Mouse (Mus musculus) gastrocnemius, adult 18-20 months (tissue): ENCODE measurements around the gene Mia. TPM values are rescaled to one million over a fixed set of nuclear protein-coding genes. Genes with fewer than 3 reads are reported as not detected.

ENCODE experiments used
- DNase-seq: peaks from one replicate; pipeline ENCODE4 v3.0.0; 2021; ENCODE audit warnings: low spot score
- long read RNA-seq, 2 experiments: library from polyadenylated mRNA; stranded (forward); transcript quantifications; one replicate each; pipeline ENCODE4 v2.0.0; 2021
- total RNA-seq, 2 experiments: library from RNA; stranded (reverse); gene quantifications; 2 replicates each; pipeline ENCODE4 v1.2.3; 2021

Mia gene
- total RNA-seq: not detected
- long read RNA-seq, experiment 1, partial matches to known transcripts: 0 of 1 reads
- long read RNA-seq, experiment 1, other reads (novel, unspliced or antisense): 1 of 1 reads
- long read RNA-seq, experiment 2: 0 reads

DNA sequence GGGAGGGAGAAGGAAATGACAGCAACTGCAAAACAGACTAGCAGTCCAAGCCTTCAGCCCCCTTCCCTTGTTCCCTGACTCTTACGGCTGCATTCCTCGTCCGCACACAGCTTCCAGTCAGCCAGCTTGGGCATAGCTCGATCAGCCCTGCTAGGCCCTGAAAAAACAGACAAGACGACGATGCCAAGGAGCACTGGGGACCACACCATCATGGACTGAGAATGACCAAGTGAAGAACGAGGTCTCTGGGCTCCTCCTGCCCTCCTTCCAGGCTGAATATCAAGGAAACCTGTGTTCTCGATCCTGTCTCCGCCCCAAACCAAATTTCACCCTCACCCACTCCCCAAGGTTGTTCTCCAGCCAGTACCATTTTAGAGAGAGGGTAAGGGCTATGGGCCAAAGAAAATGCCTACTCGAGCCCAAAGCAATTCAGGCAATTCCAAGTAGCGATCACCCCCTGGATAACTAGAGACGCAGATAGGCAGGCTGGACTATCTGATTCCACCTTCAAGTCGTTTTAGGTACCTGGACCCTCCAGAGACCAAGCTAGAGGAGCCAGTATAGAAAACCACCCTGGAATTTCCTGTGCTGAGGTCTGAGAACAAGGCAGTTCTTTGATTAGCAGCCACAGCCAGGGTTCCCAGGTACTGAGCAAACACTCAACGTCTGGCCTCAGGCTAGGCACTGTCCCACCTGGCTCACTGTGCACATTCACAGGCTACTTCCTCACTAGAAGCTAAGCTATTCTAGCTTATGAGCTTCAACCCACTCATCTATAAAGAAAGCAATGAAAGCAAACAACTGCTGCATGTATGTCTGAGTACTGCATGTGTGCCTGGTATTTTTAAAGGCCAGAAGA lies at the start of gene Mia, which contains the start of gene Gm21983:
TSS of gene Mia (minus strand) at position 321 of the 859 bp plus-strand sequence.
TSS of gene Gm21983 (minus strand) at position 250 of the 859 bp plus-strand sequence.
- DNase-seq: no peak

DNA sequence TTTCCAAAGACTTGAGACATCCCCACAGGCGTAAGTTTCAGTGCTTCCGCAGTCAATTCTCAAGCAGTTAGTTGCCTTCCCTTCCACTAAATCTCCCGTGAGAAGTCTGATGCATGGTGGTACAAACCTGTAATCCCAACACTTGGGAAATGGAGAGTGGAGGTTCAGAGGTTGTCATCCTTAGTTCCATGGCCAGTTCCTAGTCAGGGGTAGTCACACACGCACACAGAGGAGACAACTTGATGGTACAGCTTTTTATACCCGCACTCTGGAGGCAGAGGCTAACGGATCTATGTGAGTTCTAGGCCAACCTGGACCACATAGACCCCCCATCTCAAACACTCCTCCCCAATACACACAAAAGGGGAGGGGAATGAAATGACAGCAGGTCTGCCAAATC lies 47.9 kb upstream of the Mia start:
- DNase-seq: no peak

DNA sequence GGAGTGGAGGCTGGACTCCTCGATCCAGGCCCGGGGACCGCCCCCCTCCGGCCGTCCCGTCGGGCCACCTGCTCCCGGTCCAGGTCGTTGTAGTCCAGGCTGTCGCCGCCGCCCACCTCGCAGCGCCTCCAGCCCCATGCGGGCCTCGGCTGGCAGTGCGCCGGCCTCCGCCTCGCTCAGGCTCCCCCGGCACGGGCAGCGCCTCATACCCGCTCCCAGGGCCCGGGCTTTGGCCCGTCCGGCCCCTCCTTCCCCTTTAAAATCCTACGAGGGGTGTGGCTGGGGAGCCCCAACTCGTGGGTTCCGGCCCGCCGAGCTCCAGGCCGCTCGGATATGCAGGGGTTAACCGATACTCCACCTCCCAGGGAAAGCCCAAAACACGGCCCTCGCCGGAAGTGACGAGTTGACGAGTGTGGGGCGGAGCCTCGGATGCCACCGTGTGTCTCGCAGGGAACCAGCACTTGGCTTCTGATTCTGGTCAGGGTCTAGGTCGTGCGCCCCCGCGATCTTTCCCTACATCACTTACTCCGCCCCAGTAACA lies 47.4 kb upstream of the Mia start, which contains the start of gene Itpkc:
TSS of gene Itpkc (minus strand) at position 381 of the 541 bp plus-strand sequence.
- DNase-seq: peak; percentile 90

DNA sequence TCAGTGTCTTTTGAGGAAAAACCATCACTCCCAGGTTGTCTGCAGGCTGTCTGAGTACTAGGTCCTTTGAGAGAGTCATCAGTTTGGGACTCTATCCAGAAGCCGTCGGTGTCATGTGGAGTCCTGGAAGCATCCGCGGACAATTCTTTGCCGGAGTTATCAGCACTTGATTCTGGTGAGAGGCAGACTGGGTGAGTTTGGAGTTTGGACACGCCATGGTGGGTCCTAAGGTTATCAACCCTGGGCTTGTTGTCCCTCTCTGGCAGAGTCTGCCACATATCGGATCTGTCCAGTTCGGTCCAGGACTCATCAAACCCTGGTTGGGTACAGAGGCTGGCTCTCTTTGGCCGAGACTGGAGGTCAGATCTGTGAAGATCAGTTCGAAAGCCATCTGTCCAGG lies 46.7 kb upstream of the Mia start:
- peak; percentile 14 for DNase-seq

DNA sequence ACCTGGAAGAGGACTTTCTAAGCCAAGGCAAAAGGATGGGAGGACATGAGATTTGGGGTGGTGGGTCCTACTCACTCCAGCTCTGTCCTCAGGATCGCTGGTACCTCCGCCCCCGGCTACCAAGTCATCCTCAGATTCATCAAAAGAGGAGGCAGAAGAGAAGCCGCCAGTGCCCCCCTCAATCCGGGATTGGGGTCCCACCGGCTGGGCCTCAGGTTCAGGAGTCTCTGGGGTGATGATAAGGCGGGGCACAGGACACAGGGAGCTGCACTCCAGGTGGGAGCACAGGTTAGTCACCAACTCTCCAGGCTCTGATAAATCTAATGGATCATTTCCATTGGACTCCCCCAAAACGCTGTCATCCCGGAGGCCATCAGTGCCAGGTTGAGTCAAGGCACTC lies 46.3 kb upstream of the Mia start:
- no peak for DNase-seq

DNA sequence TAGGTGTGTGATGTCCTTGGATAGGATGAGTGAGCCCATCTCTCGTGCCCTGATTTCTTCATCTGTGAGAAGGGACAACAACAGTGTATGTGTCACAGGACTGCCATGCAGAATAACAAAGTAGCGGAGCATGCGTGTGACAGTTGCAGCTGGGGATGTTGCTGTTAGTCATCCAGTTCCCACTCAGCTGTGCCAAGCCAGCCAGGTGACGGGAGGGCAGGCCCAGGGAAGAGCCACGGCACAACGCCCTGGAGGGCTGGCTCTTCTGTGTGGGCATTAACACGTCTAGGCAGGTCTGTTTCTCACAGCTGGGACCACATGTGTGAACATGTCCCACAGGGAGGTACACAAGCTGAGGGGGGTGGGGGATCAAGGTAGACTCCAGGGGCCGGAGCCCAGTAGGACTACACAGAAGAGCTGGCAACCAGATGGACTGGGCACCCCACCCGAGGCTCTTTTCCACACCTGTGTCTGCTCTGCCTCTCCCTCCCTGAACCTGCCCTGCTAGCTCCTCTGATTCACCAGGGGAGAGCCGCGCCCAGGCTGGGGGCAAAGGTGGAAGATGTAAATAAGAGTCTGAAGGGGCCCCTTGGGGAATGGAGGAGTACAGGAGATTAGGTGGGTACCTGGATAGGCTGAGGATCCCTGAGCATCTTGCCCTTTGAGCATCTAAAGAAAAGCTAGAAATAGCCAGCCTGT lies 44.1 kb upstream of the Mia start:
- peak; percentile 31 for DNase-seq

DNA sequence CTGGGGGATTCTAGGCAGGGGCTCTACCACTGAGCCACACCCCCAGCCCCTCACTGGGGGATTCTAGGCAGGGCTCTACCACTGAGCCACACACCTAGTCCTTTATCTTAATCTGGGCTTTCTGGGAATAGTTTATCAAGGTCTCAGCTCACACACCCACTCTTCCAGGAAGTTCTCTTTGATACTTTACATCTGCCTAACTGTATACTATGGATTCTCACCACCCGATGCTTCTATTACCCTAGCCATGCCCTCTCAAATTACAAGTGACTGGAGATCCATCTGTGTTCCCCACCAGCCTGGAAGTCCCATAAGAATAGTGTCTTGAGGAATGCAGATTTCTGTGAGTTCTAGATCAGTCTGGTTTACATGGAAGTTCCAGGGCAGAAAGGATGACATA lies 41.6 kb upstream of the Mia start:
- no peak for DNase-seq

DNA sequence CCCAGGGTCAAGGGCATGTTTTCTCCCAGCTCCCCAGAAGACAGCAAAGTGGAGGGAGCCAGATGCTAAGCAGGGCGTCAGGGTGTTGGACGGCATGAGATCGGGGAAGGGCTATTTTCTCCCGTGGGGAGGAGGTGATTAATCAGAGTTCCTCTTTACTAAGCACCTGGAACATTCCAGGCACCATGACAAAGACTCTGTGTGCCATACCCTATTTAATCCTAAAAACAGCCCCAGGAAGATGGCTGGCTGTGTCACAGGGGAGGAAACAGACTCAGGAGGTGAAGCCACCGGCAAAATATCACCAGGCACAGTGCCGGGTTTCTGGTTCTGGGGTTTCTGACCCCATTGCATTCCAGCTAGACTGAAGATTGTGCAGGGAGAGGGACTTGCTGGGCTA lies 41.0 kb upstream of the Mia start:
- no peak for DNase-seq

DNA sequence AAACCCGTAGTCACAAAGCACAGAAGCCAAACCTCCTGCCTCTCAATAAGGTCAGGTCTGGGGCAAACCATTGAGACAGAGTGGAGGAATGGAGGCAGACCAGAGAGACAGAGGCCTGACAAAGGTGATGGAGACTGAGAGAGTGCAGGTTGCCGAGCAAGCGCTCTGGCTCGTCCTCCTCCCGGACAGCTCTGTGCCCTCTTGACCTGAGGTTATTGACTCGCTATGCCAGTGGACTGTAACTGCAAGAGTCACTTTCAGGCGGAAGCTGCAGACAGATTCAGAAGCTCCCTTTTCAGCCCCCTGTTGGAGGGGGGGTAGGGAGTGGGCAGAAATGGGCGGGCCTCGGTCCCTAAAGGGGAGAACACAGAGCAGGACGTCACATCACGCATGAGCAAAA lies 39.0 kb upstream of the Mia start:
- DNase-seq: no peak

DNA sequence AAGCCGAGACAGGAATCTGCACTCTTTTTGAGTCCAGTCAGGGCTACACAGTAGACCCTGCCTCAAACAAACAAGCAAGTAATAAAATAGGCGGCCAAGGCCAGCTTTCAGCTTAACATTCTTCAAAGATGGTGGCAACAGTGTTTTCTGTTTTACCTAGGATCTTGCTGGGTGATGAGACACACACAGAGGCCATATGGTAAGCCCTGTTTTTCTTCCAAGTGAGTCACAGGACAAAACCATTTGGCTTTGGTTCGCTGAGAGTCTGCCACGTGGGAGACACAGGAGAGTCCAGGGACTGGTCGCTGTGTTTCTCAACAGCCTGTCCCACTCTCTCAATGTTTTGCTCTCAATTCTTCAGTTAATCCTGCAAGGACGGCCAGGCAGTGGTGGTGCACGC lies 37.6 kb upstream of the Mia start:
- no peak for DNase-seq

DNA sequence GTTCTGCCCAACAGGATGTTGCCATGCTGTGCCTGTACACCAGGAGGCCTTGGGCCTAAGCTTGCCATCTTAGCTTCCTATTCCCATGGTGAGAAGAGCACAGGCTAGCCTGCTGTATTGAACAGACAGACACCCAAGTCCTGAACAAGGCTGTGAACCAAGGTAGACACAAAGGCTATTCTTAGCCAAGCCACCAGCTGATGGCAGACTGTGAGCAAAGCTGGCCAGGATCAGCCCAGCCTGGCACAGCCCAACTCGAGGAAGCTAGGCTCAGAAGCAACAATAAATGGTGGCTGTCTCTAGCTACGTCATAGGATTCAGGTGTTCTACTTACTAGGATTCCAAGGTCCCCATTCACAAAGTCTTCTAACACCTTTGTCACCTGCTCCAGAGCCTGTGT lies 31.7 kb upstream of the Mia start:
- no peak for DNase-seq

DNA sequence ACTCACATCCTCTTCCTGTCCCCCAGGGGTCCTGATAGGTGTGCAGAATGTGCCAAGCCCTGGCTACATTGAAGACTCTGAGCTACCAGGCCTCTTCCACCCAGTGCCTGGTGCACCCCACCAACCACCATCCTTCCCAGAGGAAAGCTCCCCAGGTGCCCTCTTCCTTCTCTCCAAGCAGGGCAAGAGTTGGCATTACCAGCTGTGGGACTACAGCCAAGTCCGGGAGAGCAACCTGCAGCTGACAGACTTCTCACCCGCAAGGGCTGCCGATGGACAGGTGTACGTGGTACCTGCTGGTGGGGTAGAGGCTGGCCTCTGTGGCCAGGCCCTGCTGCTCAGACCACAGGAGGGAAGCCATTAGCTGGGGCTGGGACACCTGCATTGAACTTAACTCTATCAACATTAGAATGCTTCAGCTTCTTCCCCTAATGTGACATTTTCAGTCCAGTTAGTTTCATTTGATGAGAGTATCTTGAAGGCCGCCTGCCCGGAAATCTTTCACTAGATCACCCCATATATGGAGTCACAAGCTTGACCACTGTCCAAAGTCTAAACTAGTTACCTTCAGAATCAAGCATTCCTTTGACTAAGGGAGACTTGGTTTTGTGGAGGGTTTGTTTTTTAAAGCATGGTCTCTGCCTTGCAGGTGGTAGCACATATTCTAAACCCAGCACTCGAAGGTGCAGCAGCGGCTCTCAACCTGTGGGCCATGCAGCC lies 22.9 kb upstream of the Mia start:
- DNase-seq: no peak

DNA sequence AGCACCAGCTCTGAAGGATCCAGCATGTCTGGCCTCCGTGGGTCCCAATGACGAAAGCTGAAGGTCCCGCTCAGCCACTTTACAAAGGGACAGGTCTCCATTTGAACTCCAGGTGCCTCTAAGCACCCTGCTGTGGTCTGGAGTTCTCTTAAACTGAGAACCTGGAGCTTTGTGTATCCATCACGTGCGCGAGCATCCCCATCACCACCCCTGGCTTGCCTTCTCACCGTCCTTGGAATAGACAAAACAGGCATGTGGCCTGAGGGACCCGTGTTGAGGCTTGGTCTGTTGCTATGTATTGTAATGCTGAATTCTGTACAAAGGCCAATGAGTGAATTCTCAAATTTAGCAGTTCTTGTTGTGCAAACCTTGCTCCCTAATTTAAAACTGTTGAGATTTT lies 17.8 kb upstream of the Mia start:
- no peak for DNase-seq

DNA sequence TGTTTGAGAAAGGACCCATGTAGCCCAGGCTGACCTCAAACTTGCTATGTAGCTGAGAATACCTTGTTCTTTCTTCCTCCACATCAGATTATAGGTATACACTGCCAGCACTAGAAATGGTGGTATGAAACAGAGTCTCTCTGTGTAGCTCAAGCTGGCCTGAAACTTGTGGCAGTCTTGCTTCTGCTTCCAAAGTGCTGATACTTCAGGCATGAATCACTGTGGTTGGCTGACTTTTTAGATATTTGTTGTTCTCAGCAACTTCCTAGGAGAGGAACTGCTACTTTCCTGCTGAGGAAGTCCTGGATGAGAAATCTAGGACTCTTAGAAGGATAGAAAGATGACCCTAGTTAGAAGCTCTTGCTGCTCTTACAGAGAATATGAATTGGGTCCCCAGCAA lies 17.4 kb upstream of the Mia start:
- DNase-seq: no peak

DNA sequence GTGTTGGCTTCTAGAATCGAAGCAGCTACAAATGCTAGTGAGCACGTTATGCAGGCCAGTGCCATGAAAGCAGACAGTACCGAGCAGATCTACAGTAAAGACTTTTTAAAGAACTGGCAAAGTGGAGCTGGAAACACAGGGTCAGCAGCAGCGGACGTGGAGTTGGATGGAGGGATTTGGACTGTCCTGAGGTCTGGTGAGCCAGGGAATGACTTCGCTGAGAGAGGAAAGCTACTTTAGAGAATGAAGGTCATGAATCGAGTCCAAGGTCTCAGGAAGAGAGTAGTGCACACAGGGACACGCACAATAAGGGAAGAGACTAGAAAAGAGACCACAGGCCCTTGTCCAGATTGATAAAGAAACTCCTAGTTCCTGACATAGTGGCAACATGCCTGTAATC lies 16.7 kb upstream of the Mia start:
- DNase-seq: no peak

DNA sequence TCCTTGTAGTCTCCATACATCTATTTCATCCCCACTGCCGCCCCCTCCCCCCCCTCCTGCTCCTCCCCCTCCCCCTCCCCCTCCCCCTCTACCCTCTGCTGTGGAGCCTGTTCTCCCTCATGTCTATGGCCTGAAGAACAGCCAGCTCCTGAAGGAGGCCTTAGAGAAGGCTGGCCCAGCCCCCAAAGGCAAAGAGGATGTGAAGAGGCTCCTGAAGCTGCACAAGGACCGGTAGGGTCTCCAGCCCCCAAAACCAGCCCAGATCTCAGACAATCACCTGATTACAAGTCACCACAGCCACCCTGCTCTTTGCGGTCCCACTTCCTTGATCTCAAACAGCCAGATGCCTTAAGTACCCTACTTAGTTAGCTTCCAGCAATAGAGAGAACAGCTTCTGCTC lies 16.2 kb upstream of the Mia start:
- DNase-seq: no peak

DNA sequence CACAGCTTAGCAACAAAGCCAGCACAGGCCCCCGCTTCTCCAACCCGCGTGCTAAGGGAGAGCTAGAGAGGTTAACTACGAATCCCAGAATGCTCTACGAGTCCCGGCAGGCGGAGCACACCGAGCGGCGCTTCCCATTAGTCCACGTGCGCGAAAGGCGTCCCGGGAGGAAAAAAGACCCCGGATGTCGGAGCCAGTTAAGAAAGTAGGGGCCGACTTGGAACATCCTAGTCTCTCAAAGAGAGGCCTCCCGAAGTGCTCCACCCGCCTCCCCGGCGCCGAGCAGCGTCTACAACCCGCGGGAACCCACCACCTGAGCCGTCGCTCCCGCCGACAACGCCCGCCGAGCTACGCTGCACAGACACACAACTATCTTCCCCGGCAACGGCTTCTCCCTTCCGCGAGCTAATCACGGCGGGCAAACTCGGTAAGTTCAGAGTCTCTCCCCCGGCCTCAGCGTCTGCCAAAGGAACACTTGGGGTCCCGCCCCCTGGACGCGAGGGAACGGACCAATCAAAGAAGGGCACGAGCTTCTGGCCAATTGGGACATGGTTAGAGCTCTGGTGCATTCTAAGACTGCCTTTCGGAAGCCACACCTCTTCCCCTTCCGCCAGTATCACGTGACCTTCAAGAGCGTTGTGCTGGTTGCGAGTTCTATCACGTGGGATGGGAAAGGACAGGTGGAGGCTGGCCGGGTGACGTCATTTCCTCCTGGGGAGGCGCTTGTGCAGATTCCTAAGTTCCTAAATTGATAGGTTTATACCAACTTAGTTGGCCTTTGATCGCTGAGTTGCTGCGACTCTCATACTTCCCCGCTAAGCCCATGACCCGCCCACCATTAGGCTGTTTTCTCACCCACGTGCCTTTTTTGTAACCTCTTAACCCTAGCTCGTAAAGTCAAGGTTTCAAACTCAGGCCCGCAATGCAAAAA lies 15.0 kb upstream of the Mia start, which contains the start of the genes BC024978 and Snrpa:
TSS of gene BC024978 (plus strand) at position 101 of the 931 bp plus-strand sequence.
TSS of gene Snrpa (minus strand) at position 591 of the 931 bp plus-strand sequence.
- peak; percentile 98 for DNase-seq

DNA sequence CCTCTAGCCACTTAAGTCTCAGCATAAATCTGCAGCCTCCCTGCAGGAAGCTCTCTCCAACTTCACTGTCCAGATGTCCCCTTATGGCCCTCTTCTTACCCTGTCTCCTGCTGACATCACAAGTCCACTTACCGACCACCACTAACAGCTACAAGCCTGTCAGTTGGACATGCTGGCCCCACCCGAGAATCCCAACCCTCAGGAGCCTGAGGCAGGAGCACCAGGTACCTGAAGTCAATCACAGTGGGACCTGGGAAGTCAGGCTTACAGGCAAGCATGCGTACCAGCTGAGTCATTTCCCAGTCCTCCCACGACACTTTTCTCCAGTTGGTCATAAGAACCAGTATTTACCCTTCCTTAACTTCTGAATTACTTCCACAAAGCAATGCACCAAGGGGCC lies 12.8 kb upstream of the Mia start:
- no peak for DNase-seq

DNA sequence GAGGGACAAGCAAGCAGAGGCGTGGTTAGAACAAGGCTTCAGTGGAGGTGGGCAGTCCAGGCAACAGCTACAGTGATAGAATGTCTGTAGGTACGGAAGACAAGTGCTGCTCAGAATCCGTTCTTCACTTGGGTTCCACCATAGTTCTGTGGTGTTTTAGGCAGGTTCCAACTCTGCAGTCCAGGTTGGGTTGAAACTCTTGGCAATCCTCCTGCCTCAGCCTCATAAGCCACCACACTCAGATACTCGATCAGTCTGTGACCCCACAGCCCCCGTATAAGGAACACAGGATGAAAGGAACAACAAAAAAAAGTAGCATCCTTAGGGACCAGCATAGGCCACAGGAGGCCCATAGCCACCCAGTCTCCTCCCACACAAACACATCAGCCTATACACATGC lies 11.5 kb upstream of the Mia start:
- DNase-seq: no peak

DNA sequence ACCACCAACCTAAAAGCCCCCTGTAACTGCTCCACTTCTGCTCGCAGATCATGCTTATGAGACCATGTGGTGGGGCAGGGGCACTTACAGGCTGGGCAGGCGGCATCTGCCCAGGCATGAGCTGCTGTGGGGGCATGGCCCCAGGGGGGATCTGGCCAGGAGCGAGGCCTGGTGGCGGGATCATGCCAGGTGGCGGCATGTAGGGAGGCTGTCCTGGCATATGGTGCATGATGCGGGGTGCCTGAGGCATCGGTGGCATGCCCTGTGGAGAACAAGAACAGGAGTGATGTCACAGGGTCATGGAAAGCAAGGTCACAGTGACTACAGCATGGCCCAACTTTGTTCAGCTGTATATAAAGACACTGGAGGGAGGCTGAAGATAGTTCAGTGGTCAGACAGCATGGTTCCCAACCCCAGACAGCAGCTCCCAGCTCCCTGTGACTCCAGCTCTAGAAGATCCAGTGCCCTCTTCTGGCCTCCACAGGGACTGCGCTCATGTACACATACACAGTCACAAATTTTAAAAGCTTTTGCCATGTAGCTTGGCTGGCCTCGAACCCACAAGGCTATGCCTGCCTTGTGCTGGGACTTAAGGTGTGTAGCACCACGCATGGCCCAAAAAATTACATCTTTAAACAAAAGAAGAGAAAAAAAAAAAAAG lies 8.4 kb upstream of the Mia start:
- no peak for DNase-seq
